Mouse (Mus musculus) frontal cortex, adult 2 months (tissue): ENCODE measurements around the gene Gm14862. TPM values are rescaled to one million over a fixed set of nuclear protein-coding genes. Genes with fewer than 3 reads are reported as not detected.

Source experiments
- DNase-seq, 2 experiments: peaks; one replicate each; pipeline ENCODE4 v3.0.0; 2022; ENCODE audit warnings: low spot score in 1 of 2; ENCODE audit errors: extremely low spot score in 1 of 2
- polyA plus RNA-seq: library from polyadenylated mRNA; depleted of rRNA; stranded (reverse); fragments of >200 nt; gene quantifications from 2 replicates; pipeline ENCODE4 v1.2.3, GENCODE M21; 2012; rRNA removed

Gene Gm14862
- polyA plus RNA-seq, 1 experiment, result not detected

DNA sequence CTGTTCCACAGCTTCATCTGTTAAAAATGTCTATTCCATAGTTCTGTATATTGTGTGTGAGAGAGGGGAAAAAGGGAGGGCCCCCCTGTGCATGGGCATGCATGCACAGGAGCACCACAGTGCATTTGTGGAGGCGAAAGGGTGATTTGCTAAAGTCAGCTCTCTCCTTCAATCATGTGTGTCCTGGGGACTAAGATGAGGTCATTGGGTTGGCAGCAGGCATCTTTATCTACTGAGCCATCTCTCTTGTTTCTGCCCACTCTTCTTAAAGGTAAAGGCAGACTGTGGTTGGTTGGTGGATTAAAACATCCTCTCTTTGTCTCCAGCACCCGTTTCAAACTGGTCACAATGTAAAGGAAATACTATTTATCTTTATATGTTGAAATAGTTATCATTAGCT is 29.6 kb downstream of the Gm14862 start:
- no peak for DNase-seq

DNA sequence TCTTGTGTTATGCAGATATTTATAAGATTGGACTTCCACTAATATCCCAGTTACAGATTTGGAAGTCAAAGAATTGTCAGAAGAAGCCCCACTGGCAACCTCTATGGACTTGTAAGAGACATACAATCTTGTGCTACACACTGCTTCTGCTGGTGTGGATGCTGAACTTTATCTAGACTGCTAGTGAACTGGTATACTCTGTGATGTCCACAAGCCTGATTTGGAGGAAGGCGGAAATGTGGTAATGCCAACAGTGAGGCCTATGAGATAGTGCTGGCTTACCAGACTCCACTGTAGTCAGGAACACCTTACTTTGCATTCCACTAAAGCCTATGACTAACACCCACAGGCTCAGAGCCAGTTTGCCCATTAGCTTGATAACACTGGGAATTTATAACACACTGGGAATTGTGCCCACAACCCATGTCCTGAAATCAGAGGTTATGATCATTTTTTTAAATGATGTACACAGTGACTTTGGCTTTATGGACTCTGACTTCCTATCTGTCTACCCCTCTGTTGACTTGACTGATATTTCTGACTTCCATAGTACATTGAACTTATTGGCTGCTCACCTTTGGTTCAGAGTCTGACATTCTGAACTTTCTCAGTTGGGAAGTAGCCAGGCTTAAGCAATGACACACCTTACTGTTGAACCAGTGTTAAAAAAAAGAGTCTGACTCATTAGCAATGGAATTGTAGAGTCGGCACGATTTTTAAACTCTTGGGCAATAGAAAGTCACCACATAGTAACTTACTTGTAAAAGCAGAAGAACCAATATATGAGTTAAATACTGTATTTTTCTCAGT is 34.1 kb downstream of the Gm14862 start:
- no peak for DNase-seq

DNA sequence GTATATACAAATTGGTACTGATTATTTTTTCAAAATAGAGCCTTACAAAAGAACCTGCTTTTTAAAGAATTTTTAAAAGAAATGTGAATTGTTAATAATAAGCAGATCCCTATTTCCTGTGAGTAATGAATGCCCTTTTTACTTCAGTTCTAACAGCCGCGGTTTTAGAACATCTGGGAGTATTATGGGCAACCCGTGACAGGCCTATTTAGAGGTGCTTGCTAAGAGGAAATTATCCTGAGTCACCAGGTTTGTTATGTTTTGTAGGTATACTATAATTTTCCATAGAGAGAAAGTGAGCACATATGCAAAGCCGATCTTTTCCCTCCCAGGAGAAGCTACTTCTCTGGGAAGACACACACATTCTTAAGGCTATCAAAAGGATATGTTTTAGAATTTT is 35.0 kb downstream of the Gm14862 start:
- no peak for DNase-seq

DNA sequence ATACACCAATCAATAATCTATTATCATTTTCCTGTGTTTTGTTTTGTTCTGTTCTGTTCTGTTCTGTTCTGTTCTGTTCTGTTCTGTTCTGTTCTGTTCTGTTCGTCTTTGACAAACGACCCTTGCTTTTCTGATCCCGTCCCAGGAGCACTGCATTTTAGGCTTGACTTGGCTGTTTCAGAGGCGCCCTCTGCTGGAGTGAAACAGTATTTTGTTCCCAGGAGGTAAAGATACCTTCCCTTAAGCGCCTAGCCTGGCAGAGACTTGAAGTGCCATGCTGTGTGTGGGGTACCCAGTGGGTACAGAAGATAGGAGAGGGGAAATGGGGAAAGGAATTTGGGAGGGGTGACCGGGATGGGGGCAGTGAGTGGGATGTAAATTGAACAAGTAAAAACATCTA is 35.5 kb downstream of the Gm14862 start:
- peak in 1 of 2 experiments; percentile 60 for DNase-seq

DNA sequence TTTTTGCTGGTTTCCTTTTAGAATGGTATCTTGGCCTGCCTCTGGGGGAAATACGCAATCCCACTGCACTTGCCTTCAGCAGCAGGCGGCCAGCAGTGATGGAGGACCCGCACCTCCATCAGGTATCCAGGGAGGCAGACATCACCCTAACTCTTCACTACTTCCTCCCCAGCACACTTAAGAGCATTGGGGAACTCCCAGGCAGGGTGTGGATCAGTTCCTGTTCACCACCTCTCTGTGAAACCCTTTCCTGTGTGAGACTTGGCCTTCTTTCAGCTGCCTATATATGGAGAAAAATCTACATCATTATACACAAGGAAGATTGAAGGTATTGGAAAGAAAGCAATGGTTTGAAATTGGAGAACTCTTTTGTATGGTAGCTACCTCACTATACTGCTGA is 37.1 kb downstream of the Gm14862 start:
- DNase-seq, result no peak

DNA sequence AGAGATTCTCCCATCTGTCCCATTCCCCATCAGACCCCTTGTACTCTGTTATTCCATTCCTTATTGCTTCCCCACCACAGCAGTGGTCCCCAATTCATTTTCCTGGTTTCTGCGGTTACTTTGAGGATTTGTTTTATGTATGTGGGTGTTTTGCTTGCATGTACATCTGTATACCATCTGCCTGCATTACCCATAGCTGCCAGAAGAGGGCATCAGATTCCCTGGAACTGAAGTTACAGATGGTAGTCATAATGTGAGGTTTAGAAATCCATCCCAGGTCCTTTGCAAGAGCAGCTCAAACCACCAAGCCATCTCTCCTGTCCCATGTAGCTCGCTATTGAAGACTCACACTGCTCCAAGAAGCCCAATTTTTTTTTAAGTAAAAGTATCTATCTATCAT is 40.5 kb downstream of the Gm14862 start:
- DNase-seq, result no peak

DNA sequence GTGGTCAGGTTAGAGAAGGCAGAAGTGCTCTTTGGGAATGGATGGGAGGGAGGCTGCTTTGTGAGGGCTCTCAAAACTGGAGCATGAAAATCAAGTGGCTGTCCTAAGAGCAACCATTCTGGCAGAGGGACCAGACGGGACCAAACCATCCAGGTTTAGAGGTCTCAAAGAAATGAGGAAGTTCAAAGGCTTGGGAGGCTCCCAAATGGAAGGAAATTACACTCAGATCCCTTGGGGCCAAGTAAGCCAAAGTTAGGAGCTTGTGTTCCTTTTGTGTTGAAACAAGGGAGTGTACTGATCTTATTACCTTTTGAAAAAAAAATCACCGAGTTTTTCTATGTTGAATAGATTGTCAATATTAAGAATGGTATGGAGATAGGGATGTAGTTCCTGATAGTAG is 51.6 kb downstream of the Gm14862 start:
- no peak for DNase-seq

DNA sequence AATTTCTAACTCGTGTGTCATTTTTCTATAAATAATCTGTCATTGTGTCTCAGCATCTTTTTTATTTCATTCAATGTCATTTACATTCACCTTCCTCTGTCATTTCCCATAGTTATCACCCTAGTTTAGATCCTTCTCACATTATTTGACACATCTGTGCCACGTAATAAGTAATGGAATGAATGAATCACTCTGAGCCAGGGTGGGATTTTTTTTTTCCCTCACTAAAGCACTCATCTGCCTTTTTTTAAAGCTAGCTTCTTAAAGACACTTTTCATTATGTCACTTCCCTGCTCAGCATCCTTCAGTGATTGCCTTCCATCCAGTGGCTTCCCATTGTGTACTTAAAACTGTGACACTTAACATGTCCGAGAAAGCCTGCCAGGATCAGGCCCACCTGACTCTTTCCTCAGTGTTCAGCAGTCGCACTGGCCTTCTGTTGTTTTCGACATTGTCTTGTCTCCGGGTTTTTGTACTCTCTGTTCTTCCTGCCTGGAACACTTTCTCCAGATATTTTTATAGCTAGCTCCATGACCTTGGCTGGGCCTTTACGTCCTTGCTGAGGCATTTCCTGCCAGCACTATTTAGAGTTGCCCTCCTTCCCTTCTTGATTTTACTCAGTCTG is 53.8 kb downstream of the Gm14862 start:
- no peak for DNase-seq

DNA sequence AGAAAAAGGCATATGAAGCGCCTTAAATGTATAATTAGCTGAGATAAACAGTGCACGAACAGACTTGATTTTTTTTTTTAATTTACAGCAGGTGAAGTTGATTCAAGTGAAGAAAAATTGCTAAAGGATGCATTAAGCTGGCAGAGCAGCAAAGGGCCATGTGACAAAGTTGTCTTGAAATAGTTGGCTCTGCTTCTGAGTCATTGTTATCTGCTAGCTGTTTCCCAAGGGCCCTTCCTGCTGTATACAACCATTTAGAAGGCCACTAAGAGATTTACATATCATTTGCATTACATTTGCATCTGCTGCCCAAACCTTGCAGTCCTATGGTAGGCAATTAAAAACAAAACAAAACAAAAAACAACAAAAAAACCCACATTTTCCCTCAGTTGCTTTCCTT is 54.7 kb downstream of the Gm14862 start:
- DNase-seq, result no peak

Other genes with a start within 250 kb of the Gm14862 start
- not detected in 2 replicates for gene Fthl17e, start 223.4 kb downstream of the Gm14862 start, polyA plus RNA-seq
- not detected in 2 replicates for gene Fthl17f, start 193.9 kb downstream of the Gm14862 start, polyA plus RNA-seq
- not detected in 2 replicates for gene 4930402K13Rik, start 152.3 kb downstream of the Gm14862 start, polyA plus RNA-seq
- 2.9 and 3.0 TPM in 2 replicates for gene Lancl3, start 57.0 kb downstream of the Gm14862 start, polyA plus RNA-seq
- 7.5 and 8.3 TPM in 2 replicates for gene Xk, start 15.9 kb upstream of the Gm14862 start, polyA plus RNA-seq
- gene H2al1m, start 26.9 kb upstream of the Gm14862 start, polyA plus RNA-seq, result 0.34 and 0.58 TPM in 2 replicates
- not detected in 2 replicates for gene H2al1k, start 93.7 kb upstream of the Gm14862 start, polyA plus RNA-seq
- gene Cybb, start 230.9 kb upstream of the Gm14862 start, polyA plus RNA-seq, result 0.19 and 0.48 TPM in 2 replicates